Mouse (Mus musculus) retina, postnatal 7 days (tissue): ENCODE measurements around the gene Ubqln4.

Source experiments
- DNase-seq: peaks from one replicate; pipeline ENCODE4 v3.0.0-alpha.2; 2012; ENCODE audit warnings: low read depth, low spot score

The Ubqln4 gene

GRCm38 (mm10) chr3:88525021-88525420 is 28.5 kb upstream of the Ubqln4 start:
- no peak for DNase-seq

GRCm38 (mm10) chr3:88526157-88527131 is 27.1 kb upstream of the Ubqln4 start:
- DNase-seq: peak; percentile 82

DNA sequence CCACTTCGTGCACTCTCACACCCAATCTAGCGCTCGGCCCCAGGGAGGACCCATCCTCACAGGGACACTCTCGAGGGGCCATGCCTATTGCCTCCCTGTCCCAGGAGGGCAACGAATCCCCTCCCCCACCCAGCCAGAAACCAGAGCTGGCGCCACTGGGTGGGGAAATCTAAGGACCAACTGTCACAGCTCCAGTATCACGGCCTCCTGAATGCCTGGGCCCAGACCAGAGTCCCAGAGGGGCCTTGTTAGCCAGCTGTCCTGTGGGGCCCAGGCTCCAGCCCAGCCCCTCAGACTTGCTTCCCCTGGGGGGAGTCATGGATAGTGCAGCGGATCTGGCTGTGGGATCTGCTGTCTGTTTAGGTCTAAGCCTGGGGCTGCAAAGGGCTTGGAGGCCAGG is 26.0 kb upstream of the Ubqln4 start:
- no peak for DNase-seq

DNA sequence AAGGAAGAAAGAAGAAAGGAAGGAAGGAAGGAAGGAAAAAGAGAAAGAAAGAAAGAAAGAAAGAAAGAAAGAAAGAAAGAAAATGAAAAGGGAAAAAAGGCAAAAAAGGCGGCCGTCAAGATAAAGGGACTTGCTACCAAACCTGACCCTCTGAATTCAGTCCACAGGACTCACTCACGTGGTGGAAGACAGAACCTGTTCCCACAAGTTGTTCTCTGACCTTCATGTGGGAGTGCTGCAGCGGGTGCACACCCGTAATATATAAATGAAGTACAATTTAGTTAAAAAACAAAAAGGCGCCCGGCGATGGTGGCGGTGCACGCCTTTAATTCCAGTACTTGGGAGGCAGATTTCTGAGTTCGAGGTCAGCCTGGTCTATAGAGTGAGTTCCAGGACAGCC is 24.9 kb upstream of the Ubqln4 start:
- DNase-seq: no peak

DNA sequence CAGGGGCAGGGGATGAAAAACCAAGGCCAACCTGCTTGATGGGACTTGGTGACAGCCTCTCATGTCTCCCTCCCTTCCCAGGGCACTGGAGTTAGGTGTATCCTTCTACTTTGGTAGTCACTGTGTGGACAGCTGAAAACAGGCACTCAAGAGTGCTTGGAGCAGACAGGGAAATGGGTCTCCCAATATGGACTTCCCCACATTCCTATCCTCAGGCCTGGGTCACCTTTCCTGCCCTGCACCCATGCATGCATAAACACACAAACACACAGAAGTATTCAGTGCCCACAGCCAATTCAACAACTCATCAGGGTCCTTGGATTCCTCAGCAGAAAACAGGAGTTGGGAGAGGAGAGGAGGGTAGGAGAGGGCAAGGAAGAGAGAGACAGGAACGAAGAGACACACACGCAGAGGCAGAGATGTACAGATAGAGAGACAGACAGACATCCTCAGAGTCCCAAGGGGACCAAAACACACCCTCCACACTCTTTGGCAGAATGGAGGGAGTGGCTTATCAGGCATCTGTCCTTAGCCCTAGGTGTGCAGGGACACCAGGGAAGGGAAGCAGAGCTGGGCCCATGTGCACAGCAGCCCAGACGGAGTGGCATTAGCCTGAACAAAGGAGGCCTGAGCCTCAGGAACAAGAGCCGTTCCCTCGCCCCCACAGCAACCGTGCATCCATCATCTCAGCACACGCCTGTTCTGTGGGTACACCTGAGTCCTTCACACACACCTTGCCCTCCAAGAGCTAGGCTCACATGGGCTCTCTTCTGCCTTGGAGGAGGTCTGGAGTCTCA is 24.2 kb upstream of the Ubqln4 start:
- no peak for DNase-seq

- DNase-seq: no peak
These were observed 23.3 kb upstream of the Ubqln4 start for GRCm38 (mm10) chr3:88530082-88530864.

- peak; percentile 68 for DNase-seq
These were observed 21.9 kb upstream of the Ubqln4 start for GRCm38 (mm10) chr3:88531348-88532298.

DNA sequence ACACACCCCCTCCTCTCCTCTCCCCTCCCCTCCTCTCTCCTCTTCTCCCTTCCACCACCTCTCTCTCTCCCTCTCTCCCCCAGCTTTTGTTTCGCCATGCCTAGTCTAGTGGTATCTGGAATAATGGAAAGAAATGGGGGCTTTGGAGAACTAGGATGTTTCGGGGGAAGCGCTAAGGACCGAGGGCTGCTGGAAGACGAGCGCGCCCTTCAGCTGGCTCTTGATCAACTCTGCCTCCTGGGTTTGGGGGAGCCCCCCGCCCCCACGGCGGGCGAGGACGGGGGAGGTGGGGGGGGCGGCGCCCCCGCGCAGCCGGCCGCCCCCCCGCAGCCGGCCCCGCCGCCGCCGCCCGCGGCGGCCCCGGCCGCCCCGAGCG is 21.3 kb upstream of the Ubqln4 start, which contains the start of gene Mex3a:
Gene Mex3a, plus strand, starts transcription at position 97 of the 376 bp plus-strand sequence.
- no peak for DNase-seq

DNA sequence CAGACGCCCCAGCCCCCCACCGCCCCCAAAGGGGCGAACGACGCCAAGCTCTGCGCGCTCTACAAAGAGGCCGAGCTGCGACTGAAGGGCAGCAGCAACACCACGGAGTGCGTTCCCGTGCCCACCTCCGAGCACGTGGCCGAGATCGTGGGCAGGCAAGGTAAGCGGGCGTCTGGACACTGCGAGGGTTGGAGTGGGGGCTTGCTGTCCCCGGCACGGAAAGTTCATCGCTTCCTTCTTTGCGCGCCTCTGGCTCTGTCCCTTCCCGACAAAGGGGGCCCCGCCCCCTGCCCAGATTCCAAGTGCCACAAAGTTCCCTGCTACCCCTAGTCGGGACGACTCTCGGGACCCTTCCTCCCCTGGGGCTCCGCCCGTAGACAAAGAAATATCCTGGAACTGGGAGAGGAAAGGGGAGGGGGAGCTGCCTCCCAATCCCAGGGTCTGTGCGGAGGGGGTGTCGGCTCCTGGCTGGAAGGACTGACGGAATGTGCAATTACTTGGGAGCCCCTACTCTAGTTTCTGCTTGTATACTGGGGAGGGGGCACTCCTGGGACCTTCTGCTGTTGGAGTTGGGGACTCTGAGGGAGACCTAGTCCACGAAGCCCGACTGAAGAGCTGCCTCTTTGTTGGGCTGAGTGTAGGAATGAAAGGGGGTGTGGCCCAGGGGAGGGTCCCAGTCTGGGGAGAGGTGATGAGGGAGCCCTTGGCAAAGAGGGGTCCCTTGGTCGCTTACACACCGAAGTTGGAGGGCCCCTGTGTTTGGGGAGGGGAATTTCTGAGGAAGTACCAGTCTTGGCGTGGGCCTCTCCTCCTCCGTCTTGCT is 20.7 kb upstream of the Ubqln4 start:
- DNase-seq: no peak

DNA sequence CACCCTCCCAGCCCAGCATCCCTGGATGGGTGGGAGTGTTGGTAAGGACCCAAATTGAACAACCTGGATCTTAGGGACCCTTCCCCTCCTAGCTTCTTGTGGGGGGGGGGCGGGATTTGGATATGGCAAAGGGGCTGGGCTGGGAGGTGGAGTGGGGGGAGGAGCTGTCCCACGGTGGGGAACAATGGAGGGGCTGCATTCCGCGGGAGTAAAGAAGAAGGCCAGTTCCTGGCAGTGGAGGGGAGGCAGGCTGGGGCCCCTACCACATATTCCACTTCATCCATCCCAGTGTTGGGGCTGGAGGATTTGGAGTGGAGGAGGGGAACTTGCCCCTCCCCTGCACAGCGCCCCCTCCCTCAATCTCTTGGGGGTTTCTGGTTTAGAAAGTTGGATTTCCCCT is 19.9 kb upstream of the Ubqln4 start:
- no peak for DNase-seq

DNA sequence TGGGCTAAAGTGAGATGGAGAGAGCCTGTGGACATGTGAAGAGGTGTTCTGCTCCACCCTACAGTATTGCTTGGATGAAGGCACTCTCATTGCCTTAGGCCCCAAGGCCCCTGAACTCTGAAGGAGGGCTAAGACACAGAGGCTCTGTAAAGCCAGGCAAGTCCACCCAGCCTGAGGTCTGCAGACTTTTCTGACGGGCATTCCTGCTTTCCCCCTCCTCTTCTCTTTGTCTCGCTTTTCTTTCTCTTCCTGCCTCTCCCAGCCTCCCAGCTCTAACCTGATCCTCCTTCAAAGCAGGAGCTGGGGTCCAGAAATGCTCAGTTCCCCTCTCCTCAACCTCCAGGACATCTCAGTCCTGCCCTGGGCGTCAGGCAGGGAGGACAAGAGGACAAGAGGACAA is 18.6 kb upstream of the Ubqln4 start:
- DNase-seq: no peak

- no peak for DNase-seq
These were observed 18.0 kb upstream of the Ubqln4 start for GRCm38 (mm10) chr3:88535527-88535926.

GRCm38 (mm10) chr3:88536103-88536930 is 17.2 kb upstream of the Ubqln4 start:
- DNase-seq: no peak

- DNase-seq: no peak
These were observed 16.4 kb upstream of the Ubqln4 start for GRCm38 (mm10) chr3:88537146-88537545.

DNA sequence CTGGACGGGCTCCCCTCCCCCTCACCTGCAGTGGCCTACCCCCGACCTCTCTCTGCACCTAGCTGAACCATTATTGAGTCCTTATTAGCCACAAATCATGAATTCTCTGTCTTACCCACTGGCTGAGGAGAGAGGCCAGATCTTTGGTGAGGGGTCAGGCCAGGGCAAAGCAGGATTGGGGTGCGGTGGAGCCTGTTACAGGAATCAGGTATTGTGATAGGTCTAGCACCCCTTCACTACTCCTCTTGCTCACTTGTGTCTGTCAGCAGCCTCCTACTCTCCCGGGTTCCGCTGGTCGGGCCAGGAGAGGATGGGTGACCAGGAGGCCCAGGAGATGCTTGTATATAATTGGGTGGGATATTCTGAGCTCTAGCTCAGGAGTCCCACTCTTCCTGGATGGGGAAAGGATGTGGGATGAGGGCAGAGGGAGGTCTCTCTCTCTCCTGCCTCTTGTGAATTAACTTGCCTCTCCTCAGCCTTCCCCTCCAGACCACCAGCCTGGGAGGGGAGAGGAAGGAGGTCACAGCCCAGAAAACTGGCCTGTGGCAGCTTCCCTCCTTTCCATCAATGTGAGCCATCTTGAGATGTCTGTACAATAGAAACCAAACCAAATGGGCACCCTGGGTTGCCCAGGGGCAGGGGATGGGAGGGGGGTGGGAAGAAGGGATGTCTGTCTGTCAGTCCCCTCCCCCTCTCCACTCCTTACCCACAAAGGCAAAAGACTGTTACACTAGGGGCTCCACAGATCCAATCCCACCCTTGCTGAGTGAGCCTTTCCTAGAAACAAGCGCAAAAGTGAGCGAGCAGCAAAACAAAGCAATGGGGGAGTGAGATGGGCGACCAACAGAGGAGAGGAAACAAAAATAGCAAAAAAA is 15.1 kb upstream of the Ubqln4 start:
- DNase-seq: no peak

GRCm38 (mm10) chr3:88539397-88539796 is 14.2 kb upstream of the Ubqln4 start:
- no peak for DNase-seq

- no peak for DNase-seq
These were observed 13.5 kb upstream of the Ubqln4 start for GRCm38 (mm10) chr3:88540085-88540484.
